In genomic region chr19:4927904-4928531, GRCm38 (mm10) we compare ENCODE assay signal across 8 mouse cellular contexts. TPM values are rescaled to one million over a fixed set of nuclear protein-coding genes. Genes with fewer than 3 reads are reported as not detected.
DNase-seq lines count a peak whose midpoint lies in the region; ATAC-seq and TF ChIP-seq lines count a peak whose summit lies in the region.

TSS of gene Dpp3 (minus strand) at chr19:4928287.

- H3K4me1 ChIP-seq in cortical plate, adult 2 months (ENCODE audit: control insufficient read depth, insufficient read depth, low read length) = 0 out of 2 replicates have a peak, but pooled peaks cover 5% of the 10 kb centered on the region
- H3K4me1 ChIP-seq in megakaryocyte, embryonic 14.5 days = peaks cover 48% of the 10 kb centered on the region

- TF ChIP-seq POLR2A in cortical plate, adult 2 months (IDR thresholded peaks at IDR 0.05; ENCODE audit: extremely low read depth, insufficient read depth, low read length) = peak; percentile 81

- peak; percentile 98 for DNase-seq in gastrocnemius, adult 8-10 months (ENCODE audit: low spot score in 2 of 2)
- peak; percentile 85 for DNase-seq in hindlimb bud, embryonic 11.5 days (ENCODE audit: extremely low spot score, low read depth, low spot score)
- DNase-seq in left cerebral cortex, adult 8-10 months (ENCODE audit: low spot score in 2 of 2) = peak; percentile 93 to 96
- DNase-seq in right cerebral cortex, postnatal 10 days (ENCODE audit: low spot score in 2 of 2) = peak; percentile 99
- DNase-seq in urinary bladder, postnatal 25 days (ENCODE audit: low spot score) = peak; percentile 99

- peak; percentile 100 for ATAC-seq in activated CD4-positive, CD25-positive, alpha-beta regulatory T cell, adult 4 months

- no peaks in the 10 kb centered on the region for H3K9me3 ChIP-seq in megakaryocyte, embryonic 14.5 days

- H3K27ac ChIP-seq in cortical plate, adult 2 months (ENCODE audit: insufficient read depth, low read length) = no peak within 1 kb of the TSS

- TF ChIP-seq CTCF in cortical plate, adult 2 months (IDR thresholded peaks at IDR 0.05; ENCODE audit: extremely low read depth, insufficient read depth, low read length) = no peak

- peaks cover 22% of the 10 kb centered on the region for H3K27me3 ChIP-seq in megakaryocyte, embryonic 14.5 days (replicated peaks)

- peak within 1 kb of the TSS; percentile 70 for H3K4me3 ChIP-seq in cortical plate, adult 2 months (ENCODE audit: insufficient read depth, low read length)
- H3K4me3 ChIP-seq in megakaryocyte, embryonic 14.5 days (replicated peaks) = peak within 1 kb of the TSS; percentile 99

- peaks cover 38% of the 10 kb centered on the region for H3K36me3 ChIP-seq in megakaryocyte, embryonic 14.5 days (replicated peaks; ENCODE audit: low read length)

RNA-seq across cellular contexts. Expression of gene Dpp3, which starts in this region (rescaled TPM):
- 10 to 100 TPM; 38.4 to 59.4 TPM for polyA plus RNA-seq in activated CD4-positive, CD25-positive, alpha-beta regulatory T cell, adult 4 months (2017; shearing (Covaris generic))
- polyA plus RNA-seq in cortical plate, adult 2 months (2012; rRNA removed) = 51.5 and 54.5 TPM in 2 replicates
- total RNA-seq in gastrocnemius, adult 8-10 months (2022) = 10 to 100 TPM; 12.5 to 14.3 (median 13.1) TPM
- total RNA-seq in left cerebral cortex, adult 8-10 months (2022) = 10 to 100 TPM; 39.2 to 45.0 (median 41.7) TPM
- polyA plus RNA-seq in megakaryocyte, embryonic 14.5 days (2012; ENCODE audit: insufficient read depth, low replicate concordance) = 67.2 and 71.4 TPM in 2 replicates
